Mouse (Mus musculus): ENCODE measurements around the gene Bbs7. TPM values are rescaled to one million over a fixed set of nuclear protein-coding genes. Genes with fewer than 3 reads are reported as not detected.
A peak's percentile ranks its signal among the peaks of the same experiment; 100 is the strongest.
"Not testable (repeated sequence)": the region's sequence is repeated elsewhere in the genome, so short reads cannot be mapped to it uniquely, and the experiment has no call there.

The Bbs7 gene
- polyA plus RNA-seq (2015; fragmentation: Nextera tagmentation; extraction: Ambion mirVana) = 5.1 and 5.6 TPM in 2 replicates

DNA sequence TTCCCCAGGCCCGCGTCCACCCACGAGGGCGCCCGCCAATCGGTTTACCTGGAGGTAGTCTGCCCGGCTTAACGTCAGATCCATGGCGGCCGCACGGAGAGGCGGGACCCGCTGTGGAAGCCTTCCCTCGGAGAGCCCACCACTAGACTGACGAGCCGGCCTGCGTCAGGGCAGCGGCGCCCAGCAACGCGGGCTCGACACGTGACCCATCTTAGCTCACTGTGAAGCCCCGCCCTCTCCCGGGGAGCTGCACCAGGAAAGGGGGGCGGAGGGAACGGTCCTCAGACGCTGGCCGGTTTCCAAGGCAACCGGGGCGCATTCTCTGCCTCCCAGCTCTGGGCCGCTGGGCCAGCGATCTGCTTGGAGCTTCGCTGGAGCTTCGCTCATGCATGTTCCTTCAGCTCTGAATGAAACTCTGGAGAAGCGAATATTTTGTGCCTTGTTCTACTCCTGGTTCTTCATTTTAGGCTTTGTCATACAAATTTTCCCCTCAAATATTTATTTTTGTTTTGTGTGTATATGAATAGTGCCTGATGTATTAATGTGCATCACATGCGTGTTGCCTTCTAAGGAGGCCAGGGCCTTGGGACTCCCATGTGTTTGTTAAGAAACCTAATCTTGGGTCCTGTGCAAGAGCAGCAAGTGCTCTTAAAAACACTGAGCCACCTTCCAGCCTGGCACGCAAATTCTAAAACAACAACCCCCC is at the start of gene Bbs7:
TSS of gene Bbs7 (minus strand) at position 276 of the 706 bp plus-strand sequence.
- Histone ChIP-seq H3K4me1 (replicated peaks; ENCODE audit: control insufficient read depth, insufficient read depth) (no peaks in the 10 kb centered on the region), H3K4me3 (ENCODE audit: low read depth, low read length) (peak within 1 kb of the TSS; percentile 64), H3K9ac (ENCODE audit: low read length) (peak within 1 kb of the TSS; percentile 73), H3K9me3 (ENCODE audit: control insufficient read depth, low read length) (no peaks in the 10 kb centered on the region), H3K4me2 (replicated peaks; ENCODE audit: low read depth) (peak within 1 kb of the TSS; percentile 83), H3K27ac (replicated peaks) (no peak within 1 kb of the TSS), H3K36me3 (ENCODE audit: control insufficient read depth, insufficient read depth, low read length) (no peaks in the 10 kb centered on the region), H3K27me3 (ENCODE audit: control insufficient read depth, insufficient read depth, low read length) (no peaks in the 10 kb centered on the region)
- ATAC-seq (ENCODE audit: low FRiP score, low TSS enrichment) (peak; percentile 98), DNase-seq (ENCODE audit: low spot score) (peak; percentile 91)
- WGBS = 3% methylated on average over 38 of the region's 38 CpGs
- TF ChIP-seq CTCF (IDR thresholded peaks at IDR 0.05; ENCODE audit: low read depth) (peak; percentile 24), EP300 (optimal IDR thresholded peaks at IDR 0.05) (no peak)

DNA sequence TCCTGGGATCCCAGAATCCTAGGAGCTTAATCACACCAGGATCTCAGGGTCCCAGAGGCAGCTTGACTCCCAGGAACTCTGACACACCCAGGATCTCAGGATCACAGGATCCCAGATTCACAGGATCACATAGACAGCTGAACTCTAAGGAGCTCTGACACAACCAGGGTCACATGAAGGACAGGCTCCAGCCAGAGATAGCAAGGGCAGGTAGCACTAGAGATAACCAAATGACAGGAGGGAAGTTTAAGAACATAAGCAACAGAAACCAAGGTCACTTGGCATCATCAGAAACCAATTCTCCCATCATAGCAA is 31.9 kb upstream of the Bbs7 start:
- H3K4me3 ChIP-seq (ENCODE audit: low read depth, low read length); H3K36me3 ChIP-seq (ENCODE audit: control insufficient read depth, insufficient read depth, low read length); ATAC-seq (ENCODE audit: low FRiP score, low TSS enrichment); H3K9me3 ChIP-seq (ENCODE audit: control insufficient read depth, low read length); H3K4me2 ChIP-seq (replicated peaks; ENCODE audit: low read depth); H3K9ac ChIP-seq (ENCODE audit: low read length); DNase-seq (ENCODE audit: low spot score); H3K4me1 ChIP-seq (replicated peaks; ENCODE audit: control insufficient read depth, insufficient read depth); H3K27me3 ChIP-seq (ENCODE audit: control insufficient read depth, insufficient read depth, low read length); H3K27ac ChIP-seq (replicated peaks): not testable (repeated sequence)

DNA sequence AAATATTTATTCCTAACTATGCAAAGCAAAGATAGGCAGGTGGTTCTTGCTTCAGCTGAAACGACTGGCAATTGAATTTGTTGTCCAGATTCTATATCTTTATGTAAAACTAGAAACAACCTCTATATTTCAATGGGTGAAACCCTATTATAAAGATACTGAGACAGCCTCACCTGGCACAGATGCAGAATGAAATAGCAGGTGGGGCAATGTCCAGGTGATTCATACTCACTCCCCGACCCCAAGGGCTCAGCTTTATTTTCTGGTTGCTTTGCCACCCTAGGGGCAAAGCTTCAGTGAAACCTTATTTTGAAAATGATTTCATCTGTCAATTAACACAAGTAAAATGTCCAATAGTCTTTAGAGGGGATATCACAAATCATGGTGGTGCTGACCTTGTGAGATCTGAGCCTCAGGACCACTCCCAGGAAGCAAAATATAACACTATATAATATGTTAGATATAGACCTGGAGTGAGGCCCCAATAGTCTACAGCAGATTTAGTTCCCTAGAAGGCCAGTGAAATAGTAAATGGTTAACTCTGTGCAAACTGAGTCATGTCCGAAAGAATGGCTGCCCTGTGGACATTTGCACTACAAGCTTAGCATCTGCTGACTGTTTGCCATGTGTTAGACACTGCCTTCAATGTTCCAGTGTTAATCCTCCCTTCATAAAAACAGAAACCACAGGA is 31.4 kb upstream of the Bbs7 start:
- H3K4me3 ChIP-seq (ENCODE audit: low read depth, low read length) = no peak overlapping the region
- 46% methylated on average over 3 of the region's 3 CpGs for WGBS
- H3K27ac ChIP-seq (replicated peaks) = no peak overlapping the region
- no peaks in the 10 kb centered on the region for H3K27me3 ChIP-seq (ENCODE audit: control insufficient read depth, insufficient read depth, low read length)
- DNase-seq (ENCODE audit: low spot score) = no peak
- ATAC-seq (ENCODE audit: low FRiP score, low TSS enrichment) = no peak
- H3K9ac ChIP-seq (ENCODE audit: low read length) = no peak overlapping the region
- no peaks in the 10 kb centered on the region for H3K4me1 ChIP-seq (replicated peaks; ENCODE audit: control insufficient read depth, insufficient read depth)
- no peaks in the 10 kb centered on the region for H3K36me3 ChIP-seq (ENCODE audit: control insufficient read depth, insufficient read depth, low read length)
- no peak for TF ChIP-seq CTCF (IDR thresholded peaks at IDR 0.05; ENCODE audit: low read depth)
- TF ChIP-seq EP300 (optimal IDR thresholded peaks at IDR 0.05) = no peak
- no peak overlapping the region for H3K4me2 ChIP-seq (replicated peaks; ENCODE audit: low read depth)
- no peaks in the 10 kb centered on the region for H3K9me3 ChIP-seq (ENCODE audit: control insufficient read depth, low read length)

DNA sequence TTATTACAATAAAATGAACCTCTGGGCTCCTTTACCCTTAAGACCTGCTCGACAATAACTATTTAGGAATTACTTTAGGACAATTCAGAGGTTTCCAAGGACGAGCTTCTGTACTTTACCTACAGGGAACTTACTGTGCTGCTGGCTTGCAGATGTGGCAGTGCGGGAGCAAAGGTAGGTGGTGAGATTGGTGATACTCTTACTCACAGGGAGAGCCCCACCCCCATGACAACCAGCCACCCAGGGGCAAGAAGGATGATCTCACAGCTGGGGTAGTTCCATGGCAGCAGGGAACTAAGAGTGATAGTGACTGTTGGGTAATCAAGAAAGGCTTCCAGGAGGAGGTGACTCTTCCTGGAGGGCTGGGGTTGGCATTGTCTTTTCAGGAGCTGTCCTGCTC is 30.1 kb upstream of the Bbs7 start:
- Histone ChIP-seq H3K27me3 (ENCODE audit: control insufficient read depth, insufficient read depth, low read length) (no peaks in the 10 kb centered on the region), H3K9ac (ENCODE audit: low read length) (no peak overlapping the region), H3K4me3 (ENCODE audit: low read depth, low read length) (no peak overlapping the region), H3K36me3 (ENCODE audit: control insufficient read depth, insufficient read depth, low read length) (no peaks in the 10 kb centered on the region), H3K4me2 (replicated peaks; ENCODE audit: low read depth) (no peak overlapping the region), H3K9me3 (ENCODE audit: control insufficient read depth, low read length) (no peaks in the 10 kb centered on the region), H3K4me1 (replicated peaks; ENCODE audit: control insufficient read depth, insufficient read depth) (no peaks in the 10 kb centered on the region), H3K27ac (replicated peaks) (no peak overlapping the region)
- DNase-seq (ENCODE audit: low spot score) (no peak), ATAC-seq (ENCODE audit: low FRiP score, low TSS enrichment) (no peak)
- 86% methylated on average over 3 of the region's 3 CpGs for WGBS
- TF ChIP-seq EP300 (optimal IDR thresholded peaks at IDR 0.05) (no peak), CTCF (IDR thresholded peaks at IDR 0.05; ENCODE audit: low read depth) (no peak)

DNA sequence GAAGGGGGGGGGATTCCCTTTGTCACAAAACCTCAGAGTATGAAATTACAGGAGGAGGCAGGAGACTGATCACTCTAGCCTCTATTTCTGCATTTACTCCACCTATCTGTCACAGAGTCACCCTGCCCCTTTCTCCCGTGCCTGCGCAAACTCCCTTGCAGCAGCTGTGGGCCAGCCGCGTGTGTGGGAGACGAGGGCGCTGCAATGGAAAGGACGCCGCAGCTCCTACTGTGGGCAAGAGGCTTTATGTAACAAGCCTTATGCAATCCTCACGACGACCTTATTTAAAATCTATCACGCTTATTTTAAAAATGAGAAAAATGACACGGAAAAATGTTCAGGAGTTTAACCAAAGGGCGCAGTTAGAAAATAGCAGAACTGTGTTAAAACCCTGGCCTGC is 29.5 kb upstream of the Bbs7 start:
- Histone ChIP-seq H3K36me3 (ENCODE audit: control insufficient read depth, insufficient read depth, low read length) (no peaks in the 10 kb centered on the region), H3K9ac (ENCODE audit: low read length) (no peak overlapping the region), H3K4me1 (replicated peaks; ENCODE audit: control insufficient read depth, insufficient read depth) (no peaks in the 10 kb centered on the region), H3K27me3 (ENCODE audit: control insufficient read depth, insufficient read depth, low read length) (no peaks in the 10 kb centered on the region), H3K27ac (replicated peaks) (no peak overlapping the region), H3K9me3 (ENCODE audit: control insufficient read depth, low read length) (no peaks in the 10 kb centered on the region), H3K4me2 (replicated peaks; ENCODE audit: low read depth) (no peak overlapping the region), H3K4me3 (ENCODE audit: low read depth, low read length) (no peak overlapping the region)
- DNase-seq (ENCODE audit: low spot score) (no peak), ATAC-seq (ENCODE audit: low FRiP score, low TSS enrichment) (no peak)
- 63% methylated on average over 13 of the region's 13 CpGs for WGBS
- no peak for TF ChIP-seq CTCF (IDR thresholded peaks at IDR 0.05; ENCODE audit: low read depth)
- no peak for TF ChIP-seq EP300 (optimal IDR thresholded peaks at IDR 0.05)

DNA sequence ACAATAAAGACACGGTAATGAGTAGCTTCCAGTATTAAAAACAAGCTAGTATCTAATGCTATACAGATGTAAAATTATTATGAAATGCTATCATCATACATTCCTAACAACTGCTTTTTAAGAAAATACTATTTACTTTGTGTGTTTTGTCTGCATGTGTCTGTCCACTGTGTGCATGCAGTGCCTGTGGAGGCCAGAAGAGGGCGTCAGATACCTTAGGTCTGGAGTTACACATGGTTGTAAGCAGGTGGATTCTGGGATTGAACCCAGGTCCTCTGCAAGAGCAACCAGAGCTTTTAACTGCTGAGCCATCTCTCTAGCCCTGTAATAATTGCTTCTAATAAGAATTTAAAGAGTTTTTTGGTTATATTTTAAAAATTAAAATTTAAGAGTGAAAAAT is 27.5 kb upstream of the Bbs7 start:
- Histone ChIP-seq H3K27ac (replicated peaks) (no peak overlapping the region), H3K36me3 (ENCODE audit: control insufficient read depth, insufficient read depth, low read length) (no peaks in the 10 kb centered on the region), H3K9me3 (ENCODE audit: control insufficient read depth, low read length) (no peaks in the 10 kb centered on the region), H3K27me3 (ENCODE audit: control insufficient read depth, insufficient read depth, low read length) (no peaks in the 10 kb centered on the region), H3K4me3 (ENCODE audit: low read depth, low read length) (no peak overlapping the region), H3K9ac (ENCODE audit: low read length) (no peak overlapping the region), H3K4me1 (replicated peaks; ENCODE audit: control insufficient read depth, insufficient read depth) (no peaks in the 10 kb centered on the region), H3K4me2 (replicated peaks; ENCODE audit: low read depth) (no peak overlapping the region)
- TF ChIP-seq CTCF (IDR thresholded peaks at IDR 0.05; ENCODE audit: low read depth) (peak; percentile 51), EP300 (optimal IDR thresholded peaks at IDR 0.05) (no peak)
- DNase-seq (ENCODE audit: low spot score) = no peak
- ATAC-seq (ENCODE audit: low FRiP score, low TSS enrichment) = no peak
- WGBS = 64% methylated on average over 2 of the region's 2 CpGs
